Mouse (Mus musculus): ENCODE data around the gene Rexo1. TPM values are rescaled to one million over a fixed set of nuclear protein-coding genes. Genes with fewer than 3 reads are reported as not detected.

The Rexo1 gene
- total RNA-seq, 2 experiments from 2014 or later, result 45.2 to 54.6 TPM

DNA sequence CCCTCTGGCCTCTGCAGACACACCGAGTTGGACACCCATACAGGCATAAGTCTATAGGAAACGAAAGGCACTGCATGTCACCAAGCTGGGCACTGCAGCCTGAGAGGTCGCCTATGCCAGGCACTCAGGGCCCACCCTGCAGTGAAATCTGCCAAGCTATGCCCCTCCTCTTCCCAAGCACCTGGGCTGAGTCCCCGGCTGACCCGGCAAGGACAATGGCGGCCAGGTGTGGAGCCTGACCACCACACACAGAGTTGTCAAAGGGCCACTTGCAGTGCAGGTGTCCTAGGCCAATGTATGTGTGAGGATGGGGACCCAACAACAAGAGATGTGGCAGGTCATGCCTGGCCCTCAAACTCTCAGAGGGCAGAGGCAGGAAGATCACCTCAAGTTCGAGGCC lies 1.9 kb downstream of the Rexo1 start:
- DNase-seq (ENCODE audit: extremely low spot score in 1 of 2, low spot score in 1 of 2), result no peak

DNA sequence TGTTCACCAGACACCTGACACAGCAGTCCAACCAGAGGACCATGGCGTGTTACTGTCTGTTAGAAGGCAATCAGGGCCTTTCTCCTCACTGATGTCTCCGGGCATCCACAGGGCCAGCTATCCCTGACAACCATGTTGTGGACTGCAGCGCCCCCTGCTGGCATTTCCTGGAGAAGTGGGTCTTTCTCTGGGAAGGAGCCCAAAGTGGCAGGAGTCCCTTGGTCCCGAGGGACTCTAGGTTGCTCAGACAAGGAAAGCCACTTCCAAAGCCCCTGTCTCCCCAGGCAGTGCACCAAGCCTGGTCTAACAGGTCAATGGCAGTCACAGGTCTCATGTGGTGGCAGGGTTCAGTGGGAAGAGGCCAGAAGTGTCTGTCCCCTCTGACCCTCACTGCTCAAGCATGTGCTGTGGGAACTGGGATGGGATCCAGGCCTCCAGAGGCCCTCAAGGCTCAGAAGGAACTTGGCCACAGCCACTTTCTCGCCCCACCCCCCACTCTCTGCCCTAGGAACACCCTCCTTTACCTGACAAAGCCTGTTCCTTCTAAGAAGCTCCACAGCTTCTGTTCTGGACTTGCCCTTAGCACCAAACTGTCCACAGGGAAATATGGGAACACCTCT lies 3.9 kb downstream of the Rexo1 start:
- peak; percentile 75 to 94 for DNase-seq (ENCODE audit: extremely low spot score in 1 of 2, low spot score in 1 of 2)

DNA sequence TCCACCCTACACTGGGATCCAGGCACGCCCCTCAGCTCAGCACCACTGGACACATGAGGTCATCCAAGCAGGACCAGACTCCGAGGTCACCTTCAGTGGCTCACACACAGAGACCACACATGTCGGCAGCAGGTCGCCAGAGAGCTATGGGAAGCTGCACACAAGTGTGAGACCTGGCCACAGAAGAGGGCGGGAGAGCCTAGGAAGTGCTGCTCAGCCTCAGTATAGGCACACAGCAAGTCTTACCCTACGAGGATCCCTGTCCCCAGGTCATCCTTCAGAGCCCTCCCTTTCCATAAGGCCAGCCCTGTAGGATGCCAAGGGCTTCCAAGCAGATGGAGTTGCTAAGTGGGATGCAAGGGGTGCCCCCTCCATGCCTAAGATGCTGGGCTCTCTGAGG lies 7.4 kb downstream of the Rexo1 start:
- DNase-seq (ENCODE audit: extremely low spot score in 1 of 2, low spot score in 1 of 2), result no peak

DNA sequence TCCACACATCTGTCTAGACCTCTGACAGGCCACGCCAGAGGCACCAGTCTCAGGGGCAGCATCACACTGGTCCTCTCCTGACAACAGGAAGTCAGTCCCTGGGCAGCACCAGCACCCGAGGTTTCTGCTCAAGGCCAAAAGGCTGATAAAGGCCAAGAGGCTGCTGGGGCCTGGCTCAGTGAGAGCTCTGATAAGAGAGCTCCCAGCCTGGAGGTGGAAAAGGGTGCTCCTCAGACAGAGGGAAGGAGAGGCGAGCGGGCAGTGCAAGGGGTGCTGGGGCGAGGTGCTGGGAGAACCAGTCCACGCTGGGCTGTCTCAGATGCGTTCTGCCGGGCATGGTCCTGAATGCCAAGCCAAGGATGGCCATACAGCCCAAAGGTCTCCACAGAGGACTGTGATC lies 7.8 kb downstream of the Rexo1 start:
- DNase-seq (ENCODE audit: extremely low spot score in 1 of 2, low spot score in 1 of 2), result no peak

DNA sequence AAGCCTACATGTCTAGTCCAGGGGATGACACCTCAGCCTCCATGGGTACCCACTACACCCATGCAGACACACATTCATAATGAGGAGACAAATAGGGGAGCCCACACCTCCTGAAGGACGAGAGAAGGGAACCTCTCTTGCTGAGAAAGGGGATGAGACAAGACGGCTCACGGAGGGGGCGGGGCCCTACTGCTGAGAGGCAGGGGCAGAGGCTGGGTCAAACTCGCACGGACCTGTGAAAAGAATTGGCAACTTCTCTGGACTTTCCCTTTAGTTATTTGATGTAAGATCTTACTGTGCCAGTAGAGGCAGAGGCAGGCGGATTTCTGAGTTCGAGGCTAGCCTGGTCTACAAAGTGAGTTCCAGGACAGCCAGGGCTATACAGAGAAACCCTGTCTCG lies 9.0 kb downstream of the Rexo1 start:
- DNase-seq (ENCODE audit: extremely low spot score in 1 of 2, low spot score in 1 of 2), result no peak

DNA sequence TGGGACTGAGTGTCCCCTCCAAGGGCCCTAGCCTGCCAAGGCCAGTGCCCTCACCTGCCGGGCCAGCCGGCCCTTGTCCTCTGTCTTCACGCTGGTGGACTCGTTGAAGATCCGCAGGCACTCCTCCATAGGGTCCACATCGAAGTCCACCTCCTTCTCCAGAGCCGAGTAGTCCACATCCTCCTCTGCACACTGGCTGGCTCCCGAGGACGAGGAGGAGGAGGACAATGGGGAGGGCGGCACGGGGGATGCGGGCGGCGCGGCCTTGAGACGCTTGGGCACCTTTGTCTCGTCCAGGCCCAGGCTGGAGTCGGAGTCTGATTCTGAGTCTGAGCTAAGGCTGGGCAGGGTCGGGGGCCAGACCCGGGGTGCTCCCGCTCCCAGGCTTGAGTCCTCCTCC lies 12.1 kb downstream of the Rexo1 start:
- DNase-seq (ENCODE audit: extremely low spot score in 1 of 2, low spot score in 1 of 2), result no peak

DNA sequence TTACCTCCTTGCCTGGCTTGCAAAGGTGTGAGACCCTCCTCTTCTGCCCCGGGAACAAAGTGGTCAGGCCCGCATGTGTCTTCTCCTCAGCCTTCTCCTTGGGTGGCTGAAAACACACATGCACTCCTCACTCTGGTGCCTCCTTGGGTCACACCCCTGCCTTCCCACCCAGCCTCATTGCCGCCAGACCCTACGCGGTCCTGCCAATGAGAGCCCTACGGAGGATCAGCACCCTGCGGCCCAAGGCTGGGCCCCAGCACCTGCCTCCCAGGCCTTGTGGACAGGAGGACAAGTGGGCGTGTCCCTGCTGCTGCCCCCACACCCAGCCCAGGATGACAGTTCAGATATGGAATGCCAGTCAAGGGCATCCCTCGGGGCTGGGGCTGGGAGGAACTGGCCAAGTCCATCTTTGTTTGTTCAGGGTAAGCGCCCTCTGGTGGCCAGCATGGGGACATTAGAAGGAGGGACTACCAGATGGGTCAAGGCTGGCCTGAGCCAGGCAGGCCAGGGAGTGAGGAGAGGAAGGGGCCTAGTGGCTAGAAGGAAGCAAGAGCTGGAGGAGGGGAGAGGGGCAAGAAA lies 12.8 kb downstream of the Rexo1 start:
- DNase-seq (ENCODE audit: extremely low spot score in 1 of 2, low spot score in 1 of 2), result peak; percentile 40 to 66

DNA sequence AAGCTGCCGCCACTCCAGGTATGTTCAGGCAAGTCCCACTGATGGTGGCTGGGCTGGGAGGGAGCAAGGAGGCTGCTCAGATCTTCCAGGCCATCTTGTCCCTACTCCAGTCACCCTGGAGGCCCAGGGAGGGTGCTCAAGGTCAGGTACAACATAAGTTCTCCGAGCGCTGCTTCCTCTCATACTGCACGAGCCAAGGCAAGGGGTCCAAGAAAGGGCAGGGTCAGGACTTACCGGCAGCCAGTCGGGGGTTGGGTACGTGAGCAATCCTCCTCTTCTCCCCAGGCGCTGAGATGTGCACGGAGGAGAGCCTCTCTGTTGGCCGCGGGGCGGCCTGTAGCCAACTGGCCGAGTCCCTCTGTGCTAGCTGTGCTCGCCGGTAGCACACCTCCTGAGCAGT lies 13.8 kb downstream of the Rexo1 start:
- no peak for DNase-seq (ENCODE audit: extremely low spot score in 1 of 2, low spot score in 1 of 2)

DNA sequence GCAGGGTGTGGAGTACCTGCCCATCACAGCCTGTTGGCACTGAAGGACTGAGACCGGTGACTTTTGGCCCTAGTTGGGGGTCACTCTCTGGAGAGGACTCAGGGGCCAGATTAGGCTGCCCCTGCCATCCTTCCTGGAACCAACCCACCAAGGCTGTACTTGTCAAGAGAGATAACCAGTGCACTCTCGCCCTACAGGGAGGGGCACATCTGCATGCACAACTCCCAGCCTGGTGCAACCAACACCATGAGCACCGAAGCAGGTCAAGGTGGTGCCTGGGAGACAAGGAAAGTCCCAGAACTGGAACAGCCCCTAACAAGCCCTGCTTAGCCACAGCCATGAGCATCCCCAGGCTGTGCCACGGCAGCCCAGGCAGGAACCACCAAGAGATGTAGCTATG lies 14.4 kb downstream of the Rexo1 start:
- DNase-seq (ENCODE audit: extremely low spot score in 1 of 2, low spot score in 1 of 2), result no peak

DNA sequence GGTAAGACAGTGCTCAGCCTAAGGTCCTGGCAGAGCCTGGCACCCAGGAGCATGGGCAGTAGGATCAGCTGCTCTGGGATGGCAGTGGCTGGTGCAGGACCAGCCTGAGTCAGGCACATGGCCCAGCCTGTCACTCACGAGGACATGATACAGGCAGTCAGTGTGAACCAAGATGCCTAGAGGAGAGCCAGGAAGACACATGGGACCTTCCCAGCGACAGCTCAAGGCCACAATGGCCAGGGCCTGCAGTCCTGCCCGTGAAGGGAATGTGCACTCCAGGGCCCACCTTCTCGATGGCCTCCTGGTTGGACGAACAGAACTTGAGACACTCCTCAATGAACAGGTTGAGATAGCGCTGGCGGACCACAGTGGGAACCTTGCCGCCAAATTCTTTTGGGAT lies 15.8 kb downstream of the Rexo1 start:
- DNase-seq (ENCODE audit: extremely low spot score in 1 of 2, low spot score in 1 of 2), result no peak

DNA sequence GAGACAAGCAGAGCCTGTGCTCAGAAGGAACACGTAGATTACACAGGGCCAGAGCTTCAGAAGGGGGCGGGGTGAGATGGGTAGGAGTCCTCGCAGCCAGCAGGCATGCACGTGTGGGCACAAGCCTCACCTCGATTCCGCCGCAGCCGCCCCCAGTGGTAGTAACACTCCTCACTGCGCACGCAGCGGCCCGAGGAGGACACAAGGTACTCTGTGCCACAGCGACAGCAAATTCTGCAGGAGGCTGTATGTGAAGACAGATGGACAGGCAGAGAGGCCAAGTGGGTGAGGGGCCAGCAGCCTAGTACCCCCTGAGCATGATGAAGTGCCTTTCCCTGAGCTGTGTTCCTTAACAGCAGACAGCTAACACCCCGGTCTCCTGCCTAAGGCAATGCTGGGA lies 17.5 kb downstream of the Rexo1 start:
- no peak for DNase-seq (ENCODE audit: extremely low spot score in 1 of 2, low spot score in 1 of 2)

DNA sequence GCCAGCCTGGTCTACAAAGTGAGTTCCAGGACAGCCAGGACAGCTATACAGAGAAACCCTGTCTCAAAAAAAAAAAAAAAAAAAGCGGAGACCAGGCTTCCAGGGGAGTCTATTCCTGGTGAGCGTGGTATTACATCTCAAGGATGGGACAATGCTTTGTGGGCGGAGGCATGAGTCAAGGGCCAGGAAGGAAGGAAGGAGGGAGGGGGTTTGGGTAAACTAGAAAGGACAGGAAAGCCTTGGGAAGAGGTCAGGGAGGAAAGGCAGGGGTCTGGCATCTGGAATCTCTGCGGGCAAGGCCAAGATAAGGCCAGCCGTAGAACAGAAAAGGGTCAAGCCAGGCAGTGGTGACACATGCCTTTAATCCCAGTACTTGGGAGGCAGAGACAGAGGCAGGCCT lies 21.9 kb downstream of the Rexo1 start:
- no peak for DNase-seq (ENCODE audit: extremely low spot score in 1 of 2, low spot score in 1 of 2)

DNA sequence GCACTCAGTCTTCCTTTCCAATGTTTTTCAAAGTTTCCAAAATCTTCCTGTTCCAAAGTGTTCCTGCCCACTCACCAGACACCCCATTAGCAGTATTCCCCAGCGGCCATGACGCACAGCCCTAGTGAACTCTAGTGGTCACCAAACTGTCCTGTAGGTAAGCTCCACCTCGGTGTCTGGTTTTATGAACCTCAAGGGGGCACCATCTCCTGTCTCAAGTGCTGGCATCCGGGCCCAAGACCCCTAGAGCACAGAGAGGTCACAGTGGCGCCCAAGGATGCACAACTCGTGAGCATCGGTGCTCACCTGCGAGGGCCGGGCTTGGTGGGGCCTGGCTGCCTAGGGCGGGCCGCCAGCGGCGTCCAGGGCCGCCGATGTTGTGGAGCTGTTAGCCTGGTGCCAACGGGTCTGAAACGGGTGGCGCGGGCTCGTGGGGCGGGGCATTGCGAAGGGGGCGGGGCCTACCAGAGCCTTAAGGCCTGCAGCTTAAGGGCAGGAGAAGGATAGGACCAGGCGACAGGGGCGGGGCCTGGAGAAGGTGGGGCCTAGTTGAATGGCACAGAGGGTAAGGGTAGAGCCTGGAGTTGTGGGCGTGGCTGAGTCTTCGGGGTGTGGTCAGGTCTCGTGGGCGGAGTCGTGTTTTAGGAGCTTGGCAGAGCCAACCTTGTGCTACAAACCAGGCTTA lies 22.5 kb downstream of the Rexo1 start, which contains the start of gene Atp8b3:
Atp8b3 (minus strand) TSS at position 415 of the 685 bp plus-strand sequence.
- no peak for DNase-seq (ENCODE audit: extremely low spot score in 1 of 2, low spot score in 1 of 2)

DNA sequence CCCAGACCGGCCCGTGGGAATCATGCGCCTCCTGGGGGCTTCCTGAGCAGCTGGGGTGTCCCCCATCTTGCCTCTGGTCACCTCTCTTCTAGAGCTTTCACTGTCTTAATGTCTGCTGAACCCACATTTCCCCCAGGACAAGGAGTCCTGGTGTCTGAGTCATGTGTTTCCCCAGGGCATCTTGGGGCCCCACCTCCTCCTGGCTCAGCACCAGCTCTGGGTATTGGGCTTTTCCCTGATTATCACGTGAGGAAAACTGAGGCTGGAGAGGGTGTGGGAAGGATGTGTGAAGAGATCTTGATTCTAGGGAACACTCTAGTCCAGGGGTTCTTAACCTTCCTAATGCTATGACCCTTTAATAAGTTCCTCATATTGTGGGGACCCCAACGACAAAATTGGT lies 23.2 kb downstream of the Rexo1 start:
- DNase-seq (ENCODE audit: extremely low spot score in 1 of 2, low spot score in 1 of 2), result no peak

DNA sequence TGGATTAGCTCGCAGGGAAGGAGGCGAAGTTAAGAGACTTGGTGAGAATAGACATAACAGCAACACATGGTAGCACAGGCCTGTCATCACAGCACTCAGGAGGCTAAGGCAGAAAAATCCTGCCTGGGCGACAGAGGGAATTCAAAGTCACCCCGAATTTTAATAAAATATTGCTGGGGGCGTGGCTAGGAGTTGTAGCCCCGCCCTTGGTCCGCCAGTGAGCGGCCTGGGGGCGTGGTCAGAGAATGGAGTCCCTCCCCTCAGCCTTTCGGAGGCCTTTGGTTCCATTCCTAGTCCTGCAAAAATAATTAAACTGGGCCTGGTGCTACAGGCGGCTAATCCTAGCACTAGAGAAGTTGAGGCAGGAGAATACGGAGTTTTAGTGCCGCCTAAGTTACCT lies 25.6 kb downstream of the Rexo1 start:
- no peak for DNase-seq (ENCODE audit: extremely low spot score in 1 of 2, low spot score in 1 of 2)

DNA sequence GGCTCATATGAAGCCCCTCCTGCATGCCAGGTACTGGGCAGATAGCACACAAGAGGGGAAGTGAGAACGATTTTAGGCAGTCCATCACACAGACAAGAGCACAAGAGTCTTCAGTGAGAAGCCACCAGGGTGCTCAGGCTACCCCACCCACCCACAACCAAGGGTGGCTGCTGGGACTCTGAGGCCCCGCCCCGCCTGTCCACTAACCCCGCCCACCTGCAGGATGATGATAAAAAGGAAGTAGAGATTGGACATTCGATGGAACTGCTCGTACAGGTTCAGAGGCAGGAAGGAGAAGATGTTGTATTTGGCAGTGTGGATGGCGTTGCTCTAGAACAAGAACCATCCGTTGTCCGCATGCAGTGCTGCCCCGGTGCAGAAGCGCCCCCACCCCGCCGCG lies 26.3 kb downstream of the Rexo1 start:
- no peak for DNase-seq (ENCODE audit: extremely low spot score in 1 of 2, low spot score in 1 of 2)

DNA sequence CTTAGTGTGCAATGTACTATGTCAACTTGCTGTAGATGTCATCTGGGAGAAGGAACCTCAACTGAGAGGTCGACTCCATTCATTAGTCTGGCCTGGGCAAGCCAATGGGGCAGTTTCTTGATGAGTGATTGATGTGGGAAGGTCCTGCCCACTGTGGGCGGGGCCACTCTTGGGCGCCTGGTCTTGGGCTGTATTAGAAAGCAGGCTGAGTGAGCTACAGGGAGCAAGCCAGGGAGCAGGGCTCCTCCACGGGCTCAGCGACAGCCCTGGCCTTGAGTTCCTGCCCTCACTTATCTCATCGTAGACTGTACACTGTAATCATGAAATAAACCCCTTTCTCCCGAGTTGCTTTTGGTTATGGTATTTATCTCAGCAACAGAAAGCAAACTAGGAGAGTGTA lies 27.7 kb downstream of the Rexo1 start:
- no peak for DNase-seq (ENCODE audit: extremely low spot score in 1 of 2, low spot score in 1 of 2)

DNA sequence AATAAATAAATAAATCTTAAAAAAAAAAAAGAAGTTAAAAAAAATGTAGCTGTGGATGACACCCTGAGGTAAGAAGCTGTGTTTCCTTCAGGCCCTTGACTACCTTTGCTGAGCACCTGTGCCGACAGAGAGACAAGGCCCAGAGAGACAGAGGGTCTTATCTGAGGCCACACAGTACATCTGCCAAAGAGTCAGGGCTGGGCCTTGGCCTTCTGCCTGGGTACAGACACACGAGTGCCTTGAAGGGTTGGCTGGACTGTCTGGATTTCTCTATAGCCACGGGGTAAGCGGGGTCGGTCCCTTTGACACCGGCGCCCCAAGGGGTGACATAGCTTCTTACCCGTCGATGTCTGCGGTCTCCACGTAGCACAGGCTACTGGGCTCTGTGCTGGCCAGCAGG lies 28.6 kb downstream of the Rexo1 start:
- no peak for DNase-seq (ENCODE audit: extremely low spot score in 1 of 2, low spot score in 1 of 2)

DNA sequence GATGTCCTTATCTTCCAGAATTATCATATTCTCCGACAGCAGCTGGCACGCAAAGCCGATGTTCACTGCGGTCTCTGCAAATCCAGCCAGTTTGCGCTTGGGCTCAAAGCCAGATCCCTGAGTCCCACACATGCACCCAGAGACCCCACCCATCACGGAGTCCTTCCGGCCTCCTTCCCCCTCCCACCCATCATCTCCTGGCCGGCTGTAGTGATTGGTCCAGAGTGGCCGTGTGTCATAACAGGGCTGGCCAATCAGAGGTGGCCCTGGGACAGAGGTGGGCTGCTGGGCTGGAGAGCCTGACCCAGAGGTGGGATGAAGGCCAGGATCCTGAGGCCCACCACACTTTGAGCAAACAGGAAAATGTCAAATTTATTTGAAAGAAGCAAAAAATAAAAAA lies 35.2 kb downstream of the Rexo1 start:
- DNase-seq (ENCODE audit: extremely low spot score in 1 of 2, low spot score in 1 of 2), result no peak

DNA sequence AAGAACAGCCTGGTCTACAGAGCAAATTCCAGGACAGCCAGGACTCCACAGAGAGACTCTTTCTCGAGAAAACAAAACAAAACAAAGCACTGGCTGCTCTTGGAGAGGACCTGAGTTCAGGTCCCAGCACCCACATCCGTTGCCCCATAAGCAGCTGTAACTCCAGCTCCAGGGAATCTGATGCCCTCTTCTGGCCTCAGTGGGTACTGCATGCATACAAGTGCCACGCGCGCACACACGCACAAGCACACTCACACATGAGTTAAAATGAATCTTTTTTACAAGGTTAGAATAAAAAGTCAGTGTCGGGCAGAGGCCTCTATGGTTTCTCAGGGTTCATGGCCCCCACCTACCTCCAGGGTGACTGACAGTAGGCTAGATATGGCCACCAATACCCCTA lies 38.1 kb downstream of the Rexo1 start:
- no peak for DNase-seq (ENCODE audit: extremely low spot score in 1 of 2, low spot score in 1 of 2)

DNA sequence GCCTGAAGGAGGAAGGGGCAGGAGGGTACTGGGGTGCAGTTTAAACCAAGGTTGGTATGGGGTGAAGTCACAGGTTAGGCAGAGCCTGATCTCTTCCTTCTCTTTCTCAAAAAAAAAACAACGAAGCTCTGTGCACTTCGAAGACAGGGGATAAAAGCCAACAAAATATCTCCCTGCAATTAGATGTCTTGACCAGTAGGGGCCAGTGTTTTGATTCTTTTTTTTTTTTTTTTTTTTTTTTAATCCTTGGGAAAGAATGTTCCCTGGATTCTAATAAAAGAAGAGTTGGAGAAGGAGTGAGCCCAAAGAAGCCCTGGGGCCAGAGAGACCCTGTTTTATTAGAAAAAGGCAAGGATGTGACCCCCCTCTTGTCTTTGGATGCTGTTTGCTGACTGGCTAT lies 42.1 kb downstream of the Rexo1 start:
- DNase-seq (ENCODE audit: extremely low spot score in 1 of 2, low spot score in 1 of 2), result no peak

DNA sequence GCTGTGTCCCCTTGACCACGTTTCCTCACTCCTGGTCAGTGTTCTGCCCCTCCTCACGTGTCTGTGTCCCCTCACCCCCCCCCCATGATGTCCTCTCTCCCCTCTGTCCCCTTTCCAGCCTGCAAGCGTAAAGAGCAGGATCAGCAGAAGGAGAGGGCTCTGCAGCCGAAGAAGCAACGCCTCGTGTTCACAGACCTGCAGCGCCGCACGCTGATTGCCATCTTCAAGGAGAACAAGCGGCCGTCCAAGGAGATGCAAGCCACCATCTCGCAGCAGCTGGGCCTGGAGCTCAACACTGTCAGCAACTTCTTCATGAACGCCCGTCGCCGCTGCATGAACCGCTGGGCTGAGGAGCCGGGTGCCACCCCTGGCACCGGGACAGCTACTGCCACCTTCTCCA lies 47.6 kb downstream of the Rexo1 start:
- no peak for DNase-seq (ENCODE audit: extremely low spot score in 1 of 2, low spot score in 1 of 2)
